In the genomic region with DNA sequence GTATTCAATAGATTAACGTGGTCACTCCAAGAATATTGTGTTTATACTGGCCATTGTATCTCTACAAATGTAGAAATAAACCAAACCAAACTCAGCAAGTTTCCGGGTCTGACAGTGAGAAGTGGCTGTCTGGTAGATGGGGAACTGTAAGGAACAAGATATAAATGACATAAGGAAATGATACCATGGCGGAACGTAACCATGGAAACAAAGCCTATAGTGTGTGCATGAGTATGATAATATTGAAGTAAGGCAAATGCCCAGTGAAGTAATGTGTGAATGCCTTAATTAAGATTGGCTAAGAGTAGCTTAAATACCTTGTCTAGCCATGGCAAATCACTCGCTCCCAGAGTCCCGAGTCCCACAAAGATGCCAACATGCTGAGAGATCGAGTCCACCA, we compare ENCODE assay signal across 18 mouse cellular contexts.
"Had no signal": no experiment of that assay in that cellular context is flagged by ENCODE, and none has a peak within 500 bp of the region (broad histone marks: within the 10 kb centered on the region; RNA-seq: fewer than 3 reads in every experiment).

No protein-coding gene starts in this region.

- DNase-seq: gastrocnemius, adult 2 months; gastrocnemius, postnatal 10 days; gastrocnemius, postnatal 25 days; heart, adult 11 months; heart, adult 2 months; heart, postnatal 14 days; heart, postnatal 36 days; kidney, adult 11 months; kidney, adult 2 months; kidney, adult 9 months; kidney, postnatal 14 days; kidney, postnatal 36 days; layer of hippocampus, adult 9-11 months; layer of hippocampus, postnatal 36 days; left cerebral cortex, postnatal 4 days had no signal

- ATAC-seq: hindbrain, postnatal 0 days; intestine, embryonic 16.5 days; liver, embryonic 12.5 days had no signal
